Mouse (Mus musculus) myocyte (in vitro differentiated cells): Measurements from ENCODE around the gene Ptprcap. TPM values are rescaled to one million over a fixed set of nuclear protein-coding genes. Genes with fewer than 3 reads are reported as not detected.
A peak's percentile ranks its signal among the peaks of the same experiment; 100 is the strongest.
"Not testable (repeated sequence)": the region's sequence is repeated elsewhere in the genome, so short reads cannot be mapped to it uniquely, and the experiment has no call there.

Experiments
- H3K27me3 ChIP-seq: one replicate; pipeline ENCODE4 v1.6.1; 2011; ENCODE audit not compliant: control insufficient read depth, insufficient read depth, insufficient read length
- H3K36me3 ChIP-seq: one replicate; pipeline ENCODE4 v1.6.1; 2011; ENCODE audit not compliant: control insufficient read depth, insufficient read depth
- H3K4me2 ChIP-seq: one replicate; pipeline ENCODE4 v1.6.1; 2011; ENCODE audit warnings: low read depth, control low read depth
- H3K4me3 ChIP-seq: one replicate; pipeline ENCODE4 v1.5.1; 2011; ENCODE audit warnings: mild to moderate bottlenecking, control low read depth, moderate library complexity
- H3K79me2 ChIP-seq: one replicate; pipeline ENCODE4 v1.6.1; 2011; ENCODE audit not compliant: control insufficient read depth, insufficient read depth
- H3ac ChIP-seq: one replicate; pipeline ENCODE4 v1.6.1; 2011; ENCODE audit not compliant: control insufficient read depth, insufficient read length
- CEBPB ChIP-seq: IDR thresholded peaks from 2 replicates; pipeline ENCODE4 v1.6.1; 2011; ENCODE audit warnings: mild to moderate bottlenecking, moderate library complexity; ENCODE audit not compliant: poor library complexity, insufficient read depth, severe bottlenecking
- E2F4 ChIP-seq: IDR thresholded peaks from one replicate; pipeline ENCODE4 v1.6.1; 2011; ENCODE audit warnings: mild to moderate bottlenecking, control low read depth, moderate library complexity; ENCODE audit not compliant: insufficient read depth
- MAX ChIP-seq: IDR thresholded peaks from one replicate; pipeline ENCODE4 v1.6.1; 2011; ENCODE audit warnings: low read depth, mild to moderate bottlenecking, control low read depth
- MYOD1 ChIP-seq, 3 experiments: IDR thresholded peaks; one replicate each; pipeline ENCODE4 v1.6.1; 2011; ENCODE audit warnings: control low read depth in 2 of 3, low read depth in 2 of 3, mild to moderate bottlenecking in 2 of 3, moderate library complexity in 1 of 3; ENCODE audit not compliant: insufficient read length in 2 of 3, control insufficient read depth in 1 of 3
- MYOG ChIP-seq, 3 experiments: IDR thresholded peaks; one replicate each; pipeline ENCODE4 v1.6.1; 2011; ENCODE audit warnings: control low read depth in 2 of 3, low read depth in 2 of 3, mild to moderate bottlenecking in 2 of 3; ENCODE audit not compliant: insufficient read length in 2 of 3, control insufficient read depth in 1 of 3, insufficient read depth in 1 of 3
- POLR2A ChIP-seq: IDR thresholded peaks from one replicate; pipeline ENCODE4 v1.6.1; 2011; ENCODE audit warnings: low read depth, mild to moderate bottlenecking, control low read depth, moderate library complexity; ENCODE audit not compliant: insufficient read length
- POLR2AphosphoS2 ChIP-seq: IDR thresholded peaks from one replicate; pipeline ENCODE4 v1.6.1; 2011; ENCODE audit warnings: low read depth, control low read depth; ENCODE audit not compliant: insufficient read length
- REST ChIP-seq: IDR thresholded peaks from one replicate; pipeline ENCODE4 v1.6.1; 2011; ENCODE audit warnings: mild to moderate bottlenecking, control low read depth, moderate library complexity; ENCODE audit not compliant: insufficient read depth, insufficient read length
- SRF ChIP-seq: IDR thresholded peaks from one replicate; pipeline ENCODE4 v1.6.1; 2011; ENCODE audit warnings: low read depth; ENCODE audit not compliant: control insufficient read depth, insufficient read length
- TCF12 ChIP-seq: IDR thresholded peaks from one replicate; pipeline ENCODE4 v1.6.1; 2011; ENCODE audit warnings: mild to moderate bottlenecking, control low read depth; ENCODE audit not compliant: poor library complexity, insufficient read depth, severe bottlenecking
- TCF3 ChIP-seq: IDR thresholded peaks from one replicate; pipeline ENCODE4 v1.6.1; 2011; ENCODE audit warnings: low read depth, control low read depth; ENCODE audit not compliant: insufficient read length
- USF1 ChIP-seq: IDR thresholded peaks from one replicate; pipeline ENCODE4 v1.6.1; 2011; ENCODE audit warnings: low read depth, mild to moderate bottlenecking, control low read depth, moderate library complexity
- polyA plus RNA-seq: library from polyadenylated mRNA; unstranded; fragments of >200 nt; fragmentation: generic; extraction: Trizol; gene quantifications from one replicate; pipeline ENCODE4 v1.2.1, GENCODE M21; 2012; ENCODE audit warnings: missing spikeins

The Ptprcap gene
- polyA plus RNA-seq, 1 experiment = 4.9 TPM

DNA sequence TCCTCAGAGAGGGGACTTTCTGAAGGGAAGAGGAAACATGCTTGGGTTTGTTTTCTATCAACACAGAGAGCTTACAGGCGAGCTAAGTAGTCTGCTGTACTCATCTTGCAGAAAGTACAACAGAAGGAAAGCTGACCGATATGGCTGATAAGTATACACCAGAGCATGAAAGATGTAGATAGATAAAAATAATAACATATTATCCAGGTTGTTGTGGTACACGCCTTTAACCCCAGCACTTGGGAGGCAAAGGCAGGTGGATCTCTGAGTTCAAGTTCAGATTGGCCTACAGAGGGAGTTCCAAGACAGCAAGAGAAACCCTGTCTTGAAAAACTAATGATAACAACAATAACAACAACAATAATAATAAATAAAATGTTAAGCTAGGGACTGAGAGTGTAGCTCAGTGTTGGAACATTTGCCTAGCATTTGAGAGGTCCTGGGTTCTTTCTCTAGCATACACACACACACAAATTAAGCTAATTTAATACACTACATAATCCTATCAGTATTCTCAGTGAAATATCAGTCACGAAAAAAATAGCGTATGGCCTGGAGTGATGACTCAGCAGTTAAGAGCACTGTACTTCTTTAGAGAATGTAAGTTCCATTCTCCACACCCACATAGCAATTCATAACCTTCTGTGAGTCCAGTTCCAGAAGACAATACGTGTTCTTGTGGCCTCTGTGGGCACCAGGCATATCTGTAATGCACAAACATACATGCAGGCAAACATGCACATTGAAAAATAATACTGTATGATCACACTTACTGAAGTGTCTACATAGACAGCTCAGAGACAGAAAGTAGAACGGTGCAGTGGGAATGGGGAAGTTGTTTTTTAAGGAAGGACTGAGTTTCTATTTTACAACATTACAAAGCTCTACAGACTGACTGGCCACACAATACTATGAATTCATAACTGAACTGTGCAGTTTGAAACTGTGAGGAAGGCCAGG lies 30.7 kb upstream of the Ptprcap start:
- H3K79me2 ChIP-seq = peaks cover 29% of the 10 kb centered on the region
- no peak overlapping the region for H3K4me3 ChIP-seq
- H3K36me3 ChIP-seq = no peaks in the 10 kb centered on the region
- H3ac ChIP-seq = no peak overlapping the region
- H3K4me2 ChIP-seq = no peak overlapping the region
- TF ChIP-seq TCF12 (no peak), REST (no peak), USF1 (no peak), POLR2AphosphoS2 (no peak), MYOD1 (IDR thresholded peaks at IDR 0.05; ENCODE audit: control insufficient read depth in 1 of 3, insufficient read length in 2 of 3, low read depth in 2 of 3) (no peak), MYOG (IDR thresholded peaks at IDR 0.05; ENCODE audit: control insufficient read depth in 1 of 3, insufficient read depth in 1 of 3, insufficient read length in 2 of 3, low read depth in 2 of 3) (no peak), E2F4 (no peak), SRF (no peak), MAX (no peak), TCF3 (no peak), CEBPB (no peak), POLR2A (no peak)
- H3K27me3 ChIP-seq = no peaks in the 10 kb centered on the region

DNA sequence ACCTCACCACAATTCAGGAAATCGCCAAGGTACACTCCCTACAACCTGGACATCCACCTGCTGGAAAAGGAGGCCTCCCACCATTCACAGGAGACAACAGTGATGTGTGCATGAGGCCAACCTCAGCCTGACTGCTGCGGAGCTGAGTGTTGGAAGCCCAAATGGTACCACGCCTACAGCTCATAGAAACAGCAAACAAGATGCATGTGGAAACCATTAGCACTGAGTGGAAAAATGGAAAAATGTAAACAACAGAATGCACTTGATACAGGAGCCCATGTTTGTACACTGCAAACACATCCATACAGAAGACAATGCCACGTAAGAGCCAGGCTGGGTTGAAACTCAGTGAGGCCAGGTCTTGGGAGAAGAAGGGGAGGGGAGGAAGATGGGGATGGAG lies 29.0 kb upstream of the Ptprcap start:
- H3K36me3 ChIP-seq = peaks cover under 1% of the 10 kb centered on the region
- no peak overlapping the region for H3K4me3 ChIP-seq
- TF ChIP-seq MAX = no peak
- TF ChIP-seq USF1 = no peak
- no peak for TF ChIP-seq SRF
- TF ChIP-seq MYOG (IDR thresholded peaks at IDR 0.05; ENCODE audit: control insufficient read depth in 1 of 3, insufficient read depth in 1 of 3, insufficient read length in 2 of 3, low read depth in 2 of 3) = no peak
- no peak for TF ChIP-seq MYOD1 (IDR thresholded peaks at IDR 0.05; ENCODE audit: control insufficient read depth in 1 of 3, insufficient read length in 2 of 3, low read depth in 2 of 3)
- no peak for TF ChIP-seq TCF3
- TF ChIP-seq POLR2AphosphoS2 = no peak
- no peak for TF ChIP-seq TCF12
- TF ChIP-seq CEBPB = no peak
- TF ChIP-seq POLR2A = no peak
- H3K4me2 ChIP-seq = no peak overlapping the region
- H3K27me3 ChIP-seq = no peaks in the 10 kb centered on the region
- H3K79me2 ChIP-seq = peaks cover 31% of the 10 kb centered on the region
- no peak overlapping the region for H3ac ChIP-seq

- Histone ChIP-seq H3K4me3 (peak overlapping the region; percentile 59), H3ac (peak overlapping the region; percentile 39), H3K79me2 (peaks cover 23% of the 10 kb centered on the region), H3K4me2 (peak overlapping the region; percentile 81)
- H3K36me3 ChIP-seq, H3K27me3 ChIP-seq: not testable (repeated sequence)
Measured at GRCm38 (mm10) chr19:4125268-4125667, 28.1 kb upstream of the Ptprcap start.

- Histone ChIP-seq H3ac (peak within 1 kb of the TSS; percentile 39), H3K4me2 (peak within 1 kb of the TSS; percentile 90), H3K4me3 (peak within 1 kb of the TSS; percentile 59), H3K79me2 (peaks cover 17% of the 10 kb centered on the region), H3K36me3 (peaks cover 6% of the 10 kb centered on the region), H3K27me3 (no peaks in the 10 kb centered on the region)
- TF ChIP-seq POLR2A (peak; percentile 71), CEBPB (no peak), MYOG (IDR thresholded peaks at IDR 0.05; ENCODE audit: control insufficient read depth in 1 of 3, insufficient read depth in 1 of 3, insufficient read length in 2 of 3, low read depth in 2 of 3) (peak in 1 of 3 experiments; percentile 55), MYOD1 (IDR thresholded peaks at IDR 0.05; ENCODE audit: control insufficient read depth in 1 of 3, insufficient read length in 2 of 3, low read depth in 2 of 3) (no peak), E2F4 (peak; percentile 24), TCF3 (no peak), POLR2AphosphoS2 (peak; percentile 47), USF1 (peak; percentile 95), REST (no peak), TCF12 (no peak), SRF (peak; percentile 75), MAX (no peak)
Measured at GRCm38 (mm10) chr19:4125741-4126696, 27.4 kb upstream of the Ptprcap start, which contains the start of gene Aip. Gene Aip (minus strand): TSS chr19:4125858.
